Mouse (Mus musculus): ENCODE data around the gene Cyp4v3. TPM values are rescaled to one million over a fixed set of nuclear protein-coding genes. Genes with fewer than 3 reads are reported as not detected.

Gene Cyp4v3
- polyA plus RNA-seq (2015; fragmentation: Nextera tagmentation; extraction: Ambion mirVana), result 0.56 and 0.68 TPM in 2 replicates

DNA sequence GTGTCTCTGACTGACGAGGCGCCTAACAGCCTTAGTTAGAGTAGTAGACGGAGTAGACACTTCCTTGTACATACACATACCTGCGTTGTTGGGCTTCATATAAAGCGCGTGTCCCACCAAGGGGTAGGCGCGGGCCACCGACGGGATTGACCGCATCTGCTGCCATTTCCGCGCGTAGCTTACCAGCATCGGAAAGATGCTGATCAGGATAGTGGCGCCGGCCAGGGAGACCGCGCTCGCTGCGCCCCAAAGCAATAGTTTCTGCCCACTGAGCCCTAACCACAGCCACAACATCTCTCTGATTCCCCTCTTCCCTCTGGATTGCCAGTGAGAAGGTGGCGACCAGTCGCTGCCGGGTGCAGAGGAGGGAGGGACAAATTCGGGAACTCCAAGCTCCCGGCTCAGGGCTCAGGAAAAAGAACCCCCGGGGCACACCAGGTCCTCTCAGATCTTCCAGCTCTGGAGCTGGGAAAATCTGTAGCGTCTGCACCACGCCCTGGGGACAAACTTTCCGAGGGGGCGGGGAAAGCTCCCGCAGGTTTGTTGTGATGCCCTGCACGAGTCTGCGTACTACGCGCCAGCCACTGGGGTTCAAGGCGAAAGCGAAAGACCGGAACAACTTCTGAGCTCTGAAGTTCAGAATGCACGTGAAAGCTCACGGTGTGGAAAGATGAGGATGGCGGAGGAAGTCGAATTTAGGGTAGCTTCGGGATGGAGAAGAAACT is at the start of gene Cyp4v3:
Cyp4v3 (minus strand) TSS at position 532 of the 725 bp plus-strand sequence.
- H3K9ac ChIP-seq (replicated peaks), result peak within 1 kb of the TSS; percentile 56
- H3K9me3 ChIP-seq, result no peaks in the 10 kb centered on the region
- H3K27me3 ChIP-seq, result no peaks in the 10 kb centered on the region
- H3K4me1 ChIP-seq, result peaks cover 5% of the 10 kb centered on the region
- no peaks in the 10 kb centered on the region for H3K36me3 ChIP-seq
- no peak within 1 kb of the TSS for H3K27ac ChIP-seq (replicated peaks)
- WGBS, result under 1% methylated on average over 44 of the region's 44 CpGs
- H3K4me2 ChIP-seq (replicated peaks), result peak within 1 kb of the TSS; percentile 94
- H3K4me3 ChIP-seq, result peak within 1 kb of the TSS; percentile 52
- peak; percentile 64 for ATAC-seq (replicated peaks)

DNA sequence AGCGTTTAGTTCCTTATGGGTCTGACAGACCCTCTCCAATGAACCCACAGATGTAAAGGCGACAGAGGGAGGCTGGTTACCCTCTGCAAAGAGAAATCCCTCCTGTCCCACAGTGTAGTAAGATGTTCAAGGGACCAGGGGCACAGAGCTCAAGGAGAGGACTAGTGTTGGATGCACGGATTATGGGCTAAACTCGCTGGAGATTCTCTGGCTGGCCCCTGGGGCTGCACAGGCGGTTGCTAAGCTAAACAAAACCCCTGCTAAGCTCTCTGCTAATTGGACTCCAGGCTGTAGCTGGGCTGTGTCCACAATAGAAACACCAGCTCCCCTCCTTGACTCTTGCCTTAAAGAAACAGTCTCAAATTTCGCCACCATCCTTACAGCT is 48.9 kb upstream of the Cyp4v3 start, which contains the start of gene Fam149a:
Fam149a (minus strand) TSS at position 329 of the 385 bp plus-strand sequence.
- Histone ChIP-seq H3K4me2 (replicated peaks) (peak within 1 kb of the TSS; percentile 74), H3K4me1 (peaks cover 15% of the 10 kb centered on the region), H3K27ac (replicated peaks) (no peak within 1 kb of the TSS), H3K9ac (replicated peaks) (peak within 1 kb of the TSS; percentile 45), H3K27me3 (no peaks in the 10 kb centered on the region), H3K4me3 (peak within 1 kb of the TSS; percentile 39), H3K36me3 (no peaks in the 10 kb centered on the region), H3K9me3 (no peaks in the 10 kb centered on the region)
- WGBS, result 2% methylated on average over 6 of the region's 6 CpGs
- peak; percentile 63 for ATAC-seq (replicated peaks)

DNA sequence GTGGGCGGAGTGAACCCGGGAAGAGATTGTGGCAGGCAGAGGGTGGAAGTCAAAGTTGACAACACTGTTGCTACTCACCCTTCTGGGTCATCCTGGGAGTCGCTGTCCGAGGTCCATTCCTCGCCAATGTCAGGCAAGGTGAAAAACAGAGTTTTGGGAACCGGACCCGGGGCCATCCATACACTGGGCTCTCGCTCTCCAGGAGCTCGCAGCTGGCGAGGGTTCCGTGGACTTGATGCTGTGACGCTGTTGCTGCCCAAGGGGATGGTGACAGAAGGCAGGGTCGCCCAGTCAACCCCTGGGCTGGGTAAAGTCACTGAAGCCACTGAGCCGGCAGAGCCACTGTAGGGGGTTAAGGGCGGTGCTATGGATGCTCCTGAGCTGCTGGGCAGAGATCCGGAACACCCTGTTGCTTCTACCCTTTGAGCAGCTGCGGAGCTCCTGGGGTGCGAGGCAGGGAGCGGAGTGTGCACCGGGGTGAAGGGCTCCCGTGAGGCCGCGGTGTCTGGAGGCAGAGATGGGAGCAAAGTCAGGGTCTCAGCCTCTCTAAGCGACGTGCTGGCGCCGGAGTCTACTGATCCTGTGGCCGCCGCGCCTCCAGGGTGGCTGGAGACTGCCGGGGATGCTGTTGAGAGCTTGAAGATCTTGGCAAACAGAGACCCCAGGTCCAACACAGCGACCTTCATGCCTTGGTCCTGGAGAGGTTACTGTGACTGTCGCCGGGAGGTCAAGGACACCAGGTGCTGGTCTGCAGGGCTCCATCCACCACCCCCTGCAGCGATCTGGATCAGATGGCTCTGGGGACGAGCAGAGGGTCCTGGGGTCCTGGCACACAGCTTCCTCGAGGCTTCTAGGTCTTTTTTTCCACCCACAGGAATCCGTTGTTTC is 48.3 kb upstream of the Cyp4v3 start:
- H3K27ac ChIP-seq (replicated peaks), result no peak overlapping the region
- H3K4me2 ChIP-seq (replicated peaks), result peak overlapping the region; percentile 74
- H3K9ac ChIP-seq (replicated peaks), result peak overlapping the region; percentile 45
- peak overlapping the region; percentile 39 for H3K4me3 ChIP-seq
- H3K27me3 ChIP-seq, result no peaks in the 10 kb centered on the region
- H3K9me3 ChIP-seq, result no peaks in the 10 kb centered on the region
- H3K36me3 ChIP-seq, result no peaks in the 10 kb centered on the region
- ATAC-seq (replicated peaks), result peak; percentile 67
- WGBS, result 4% methylated on average over 38 of the region's 38 CpGs
- H3K4me1 ChIP-seq, result peaks cover 15% of the 10 kb centered on the region

DNA sequence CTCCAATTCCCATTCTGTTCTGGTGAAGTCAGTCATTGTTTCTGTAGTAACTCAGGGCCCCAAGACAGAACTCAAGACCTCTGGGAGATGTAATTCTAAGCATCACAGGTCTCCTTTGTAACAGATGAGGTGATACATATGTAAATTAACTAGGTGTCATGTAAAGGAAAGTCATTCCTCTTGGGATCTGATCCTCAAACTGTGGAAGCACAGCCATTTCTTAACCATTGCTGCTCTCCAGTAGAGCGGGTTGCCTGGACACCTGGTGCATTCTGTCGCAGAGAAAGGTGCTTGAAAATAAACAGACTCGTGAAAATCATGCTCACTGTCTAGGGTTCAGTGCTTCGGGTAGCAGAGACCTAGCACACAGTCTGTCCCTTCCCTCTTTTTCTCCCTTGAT is 47.6 kb upstream of the Cyp4v3 start:
- H3K4me2 ChIP-seq (replicated peaks), result no peak overlapping the region
- H3K27me3 ChIP-seq, result no peaks in the 10 kb centered on the region
- H3K27ac ChIP-seq (replicated peaks), result no peak overlapping the region
- H3K4me3 ChIP-seq, result no peak overlapping the region
- H3K36me3 ChIP-seq, result no peaks in the 10 kb centered on the region
- H3K9ac ChIP-seq (replicated peaks), result no peak overlapping the region
- no peaks in the 10 kb centered on the region for H3K9me3 ChIP-seq
- ATAC-seq (replicated peaks), result no peak
- 17% methylated on average over 4 of the region's 4 CpGs for WGBS
- peaks cover 15% of the 10 kb centered on the region for H3K4me1 ChIP-seq

DNA sequence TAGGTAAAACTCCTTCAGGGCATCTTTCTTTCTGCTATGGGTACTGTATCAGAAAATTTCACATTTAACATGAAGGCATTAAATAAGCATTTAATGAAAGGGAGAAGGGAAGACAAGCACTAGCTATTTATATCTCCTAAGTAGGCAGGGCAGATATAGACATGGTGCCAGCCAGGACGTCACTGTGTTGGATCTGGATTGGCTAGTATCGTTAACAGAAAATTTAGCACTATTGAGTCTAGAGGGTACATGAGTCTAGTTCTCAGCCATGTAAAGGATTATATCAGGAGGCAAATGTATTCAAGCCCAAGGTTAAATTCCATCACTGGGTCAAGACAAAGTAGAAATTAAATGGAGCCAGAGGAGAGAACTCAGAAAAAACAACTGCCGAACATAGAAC is 41.1 kb upstream of the Cyp4v3 start:
- Histone ChIP-seq H3K4me3 (no peak overlapping the region), H3K4me1 (no peaks in the 10 kb centered on the region), H3K9me3 (no peaks in the 10 kb centered on the region), H3K36me3 (no peaks in the 10 kb centered on the region), H3K27ac (replicated peaks) (no peak overlapping the region), H3K27me3 (no peaks in the 10 kb centered on the region), H3K4me2 (replicated peaks) (no peak overlapping the region), H3K9ac (replicated peaks) (no peak overlapping the region)
- 68% methylated on average over 3 of the region's 3 CpGs for WGBS
- no peak for ATAC-seq (replicated peaks)

DNA sequence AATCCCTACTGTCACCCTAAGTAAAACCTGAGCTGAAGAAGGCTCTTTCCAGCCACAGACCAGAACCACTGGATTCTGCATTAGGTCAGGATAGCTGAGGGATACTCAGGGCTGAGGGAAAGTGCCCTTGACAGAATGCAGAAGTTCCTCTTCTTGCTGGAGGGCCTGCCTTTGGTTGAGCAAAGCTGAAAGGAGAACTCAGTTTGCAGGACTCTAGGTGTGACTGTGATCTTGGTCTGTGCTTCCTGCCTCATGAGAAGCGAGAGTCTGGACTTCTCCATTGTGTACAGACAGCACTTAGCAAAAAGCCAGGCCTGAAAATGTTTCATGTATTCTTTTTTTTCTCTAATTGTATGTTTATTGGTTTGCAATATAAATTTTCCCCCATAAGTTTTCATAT is 34.1 kb upstream of the Cyp4v3 start:
- 89% methylated on average over 1 of the region's 1 CpGs for WGBS
- ATAC-seq (replicated peaks), result no peak
- Histone ChIP-seq H3K9ac (replicated peaks) (no peak overlapping the region), H3K4me1 (no peaks in the 10 kb centered on the region), H3K4me3 (no peak overlapping the region), H3K4me2 (replicated peaks) (no peak overlapping the region), H3K36me3 (no peaks in the 10 kb centered on the region), H3K27ac (replicated peaks) (no peak overlapping the region), H3K27me3 (no peaks in the 10 kb centered on the region), H3K9me3 (no peaks in the 10 kb centered on the region)

DNA sequence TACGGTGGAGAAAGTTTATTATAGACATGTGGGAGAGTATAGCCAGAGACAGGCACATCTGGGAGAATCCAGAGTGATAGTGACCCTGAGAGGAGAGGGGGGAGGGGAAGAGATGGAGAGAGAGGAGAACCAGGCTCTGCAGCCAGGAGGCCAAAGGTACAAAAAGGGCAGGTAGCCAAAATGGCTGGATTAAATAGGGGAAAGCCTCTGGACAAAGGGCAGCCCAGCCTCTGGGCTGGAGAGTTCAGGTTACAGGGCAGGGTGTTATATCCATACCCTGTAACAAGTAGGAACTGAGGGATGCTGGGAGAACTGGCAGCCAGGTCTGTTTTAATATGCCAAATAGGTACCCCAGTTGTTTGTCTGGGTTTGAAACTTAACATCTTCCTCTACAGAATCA is 30.2 kb upstream of the Cyp4v3 start:
- Histone ChIP-seq H3K36me3 (no peaks in the 10 kb centered on the region), H3K27ac (replicated peaks) (no peak overlapping the region), H3K4me3 (no peak overlapping the region), H3K9me3 (no peaks in the 10 kb centered on the region), H3K9ac (replicated peaks) (no peak overlapping the region), H3K27me3 (no peaks in the 10 kb centered on the region), H3K4me2 (replicated peaks) (no peak overlapping the region), H3K4me1 (peaks cover 5% of the 10 kb centered on the region; the same call in 1 of the 2 replicates)
- no peak for ATAC-seq (replicated peaks)
- WGBS, result 77% methylated on average over 1 of the region's 1 CpGs

DNA sequence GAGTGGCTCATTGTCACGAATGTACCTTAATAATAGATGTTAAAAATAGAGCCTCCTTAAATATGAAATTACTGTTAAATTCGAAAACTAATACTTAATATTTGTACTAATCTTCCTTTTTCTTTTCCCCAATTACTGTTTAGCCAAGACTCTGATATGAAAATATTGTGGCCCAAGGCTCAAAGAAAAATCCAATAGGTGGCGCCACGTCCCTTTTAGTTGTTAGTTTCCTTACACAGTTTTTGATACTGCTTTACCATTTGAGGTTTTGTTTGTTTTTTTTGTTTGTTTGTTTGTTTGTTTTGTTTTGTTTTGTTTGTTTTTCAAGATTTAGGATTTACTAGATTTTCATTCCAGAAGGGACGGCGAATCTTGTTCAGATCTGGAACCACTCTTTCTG is 29.3 kb upstream of the Cyp4v3 start:
- 66% methylated on average over 6 of the region's 6 CpGs for WGBS
- ATAC-seq (replicated peaks), result no peak

DNA sequence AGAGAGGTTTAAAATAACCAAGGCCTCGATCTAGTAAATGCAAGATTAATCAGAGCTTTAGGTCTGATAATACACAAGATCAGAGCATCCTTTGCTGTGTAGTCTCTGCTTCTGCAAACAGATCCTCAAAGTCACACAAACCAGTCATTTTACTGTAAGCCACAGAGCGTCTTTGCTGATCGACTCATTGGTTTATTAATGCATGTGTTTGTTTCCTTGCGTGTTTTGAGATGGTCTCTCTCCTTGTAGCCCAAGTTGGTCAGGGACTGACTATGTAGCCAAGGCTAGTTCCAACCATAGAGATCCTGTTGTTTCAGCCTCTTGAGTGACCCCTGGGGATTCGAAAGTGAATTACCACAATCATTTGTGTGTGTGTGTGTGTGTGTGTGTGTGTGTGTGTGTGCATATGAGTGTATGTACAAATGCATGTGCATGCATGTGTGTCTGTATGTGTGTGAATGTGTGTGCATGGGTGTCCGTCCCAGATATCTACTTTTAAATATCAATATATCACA is 26.1 kb upstream of the Cyp4v3 start:
- H3K9ac ChIP-seq (replicated peaks), result no peak overlapping the region
- 78% methylated on average over 6 of the region's 6 CpGs for WGBS
- H3K27me3 ChIP-seq, result no peaks in the 10 kb centered on the region
- no peaks in the 10 kb centered on the region for H3K36me3 ChIP-seq
- H3K9me3 ChIP-seq, result no peaks in the 10 kb centered on the region
- H3K4me1 ChIP-seq, result peaks cover 10% of the 10 kb centered on the region; the same call in 1 of the 2 replicates
- H3K27ac ChIP-seq (replicated peaks), result no peak overlapping the region
- no peak overlapping the region for H3K4me2 ChIP-seq (replicated peaks)
- 0 out of 2 replicates have a peak, but pooled peaks have one; percentile 26 for ATAC-seq (replicated peaks)
- no peak overlapping the region for H3K4me3 ChIP-seq

More for the DNA sequence above, 29.3 kb upstream of the Cyp4v3 start:
- H3K27me3 ChIP-seq, result no peaks in the 10 kb centered on the region
- H3K4me3 ChIP-seq, result no peak overlapping the region
- no peak overlapping the region for H3K27ac ChIP-seq (replicated peaks)
- H3K4me1 ChIP-seq, result peaks cover 10% of the 10 kb centered on the region; the same call in 1 of the 2 replicates
- H3K36me3 ChIP-seq, result no peaks in the 10 kb centered on the region
- H3K9ac ChIP-seq (replicated peaks), result no peak overlapping the region
- no peak overlapping the region for H3K4me2 ChIP-seq (replicated peaks)
- H3K9me3 ChIP-seq, result no peaks in the 10 kb centered on the region

DNA sequence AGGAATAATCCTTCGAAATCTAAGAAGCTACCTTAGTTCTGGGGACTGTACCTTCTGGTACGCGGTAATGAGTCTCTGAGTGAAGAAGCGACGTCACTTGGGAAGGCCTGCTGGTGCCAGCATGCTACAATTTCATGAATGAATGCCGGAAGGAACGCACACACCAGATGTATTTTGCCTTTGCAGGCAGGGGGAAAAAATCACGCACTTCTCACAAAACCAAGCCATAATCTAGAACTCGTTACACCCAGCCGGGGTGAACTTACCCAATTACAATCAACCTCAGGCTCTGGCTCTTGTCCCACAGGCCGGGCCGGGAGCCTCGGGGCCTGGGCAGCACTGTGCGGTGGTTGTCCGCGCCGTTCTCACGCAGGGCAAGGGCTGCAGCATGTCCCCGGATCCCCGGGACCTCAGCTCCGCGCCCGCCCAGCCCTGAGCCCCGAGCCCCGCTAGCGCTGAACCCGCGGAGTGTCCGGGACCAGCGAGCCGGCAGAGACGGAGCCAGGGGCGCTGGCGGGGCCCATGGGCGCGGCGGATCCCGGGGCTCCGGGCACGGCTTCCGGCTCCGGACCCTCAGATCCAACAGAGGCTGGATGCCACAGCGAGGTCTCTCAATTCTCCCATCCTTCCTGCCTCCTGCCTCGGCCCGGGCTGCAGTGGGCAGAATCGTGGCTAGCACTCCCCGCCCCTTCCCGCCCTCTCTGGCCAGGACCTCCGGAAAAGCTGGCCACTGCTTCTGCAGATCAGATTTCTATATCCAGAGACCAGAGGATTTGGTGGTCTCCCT is 25.3 kb upstream of the Cyp4v3 start:
- peak overlapping the region; percentile 70 for H3K9ac ChIP-seq (replicated peaks)
- ATAC-seq (replicated peaks), result peak; percentile 85
- peak overlapping the region; percentile 58 for H3K4me3 ChIP-seq
- 2% methylated on average over 49 of the region's 49 CpGs for WGBS
- H3K9me3 ChIP-seq, result no peaks in the 10 kb centered on the region
- H3K4me1 ChIP-seq, result peaks cover 10% of the 10 kb centered on the region; the same call in 1 of the 2 replicates
- no peaks in the 10 kb centered on the region for H3K27me3 ChIP-seq
- peak overlapping the region; percentile 83 for H3K4me2 ChIP-seq (replicated peaks)
- H3K27ac ChIP-seq (replicated peaks), result peak overlapping the region; percentile 3; the same call in 1 of the 2 replicates
- no peaks in the 10 kb centered on the region for H3K36me3 ChIP-seq

DNA sequence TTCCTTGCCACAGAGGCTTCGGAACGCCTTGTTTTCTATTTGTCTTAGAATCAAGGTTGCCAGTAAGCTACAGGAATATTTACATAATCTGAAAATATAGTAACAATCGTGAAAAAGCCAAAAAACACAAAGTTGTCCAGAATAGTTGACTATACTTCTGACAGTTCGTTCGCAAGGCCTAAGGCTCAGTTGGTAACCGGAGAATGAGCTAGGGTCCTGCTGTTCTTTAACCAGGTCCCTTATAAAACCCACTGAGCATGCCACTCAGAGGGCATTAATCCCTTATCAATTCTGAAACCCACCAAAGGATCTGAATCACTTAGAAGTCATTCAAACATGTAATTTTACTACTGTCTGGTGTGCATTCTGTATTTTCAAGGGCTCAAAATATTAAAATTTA is 22.8 kb upstream of the Cyp4v3 start:
- 80% methylated on average over 6 of the region's 6 CpGs for WGBS
- Histone ChIP-seq H3K4me3 (no peak overlapping the region), H3K4me1 (peaks cover 10% of the 10 kb centered on the region; the same call in 1 of the 2 replicates), H3K27ac (replicated peaks) (no peak overlapping the region), H3K36me3 (no peaks in the 10 kb centered on the region), H3K4me2 (replicated peaks) (no peak overlapping the region), H3K9ac (replicated peaks) (no peak overlapping the region), H3K9me3 (no peaks in the 10 kb centered on the region), H3K27me3 (no peaks in the 10 kb centered on the region)
- no peak for ATAC-seq (replicated peaks)
